Mouse (Mus musculus): Measurements from ENCODE around the gene Cyb5r3. TPM values are rescaled to one million over a fixed set of nuclear protein-coding genes. Genes with fewer than 3 reads are reported as not detected.
"Not testable (repeated sequence)": the region's sequence is repeated elsewhere in the genome, so short reads cannot be mapped to it uniquely, and the experiment has no call there.

Cyb5r3 gene
- polyA plus RNA-seq, 1 experiment from 2014 or later: 466 TPM

GRCm38 (mm10) chr15:83129530-83130231 lies 42.7 kb downstream of the Cyb5r3 start:
- no peaks in the 10 kb centered on the region for H3K27me3 ChIP-seq
- in situ Hi-C loops (cut with MboI; ENCODE audit: low pct_unique_long_range_greater_than_20kb): no loop called here
- no peak for ATAC-seq
- CTCF ChIA-PET: no interaction called here
- POLR2A ChIA-PET: no interaction called here
- DNase-seq (ENCODE audit: low read depth, low spot score): no peak
- no peak for TF ChIP-seq CTCF (IDR thresholded peaks at IDR 0.05)

GRCm38 (mm10) chr15:83127037-83127436 lies 45.4 kb downstream of the Cyb5r3 start:
- H3K27me3 ChIP-seq; DNase-seq (ENCODE audit: low read depth, low spot score); ATAC-seq; in situ Hi-C loops (cut with MboI; ENCODE audit: low pct_unique_long_range_greater_than_20kb): not testable (repeated sequence)
- POLR2A ChIA-PET: interaction anchor here (0.7 kb wide), 1 partner anchor 177 kb away, joined by 4 read pairs; no protein-coding TSS in a partner anchor
- CTCF ChIA-PET: interaction anchor here (1.3 kb wide), 1 partner anchor 9 kb away, joined by 5 read pairs; no protein-coding TSS in a partner anchor

DNA sequence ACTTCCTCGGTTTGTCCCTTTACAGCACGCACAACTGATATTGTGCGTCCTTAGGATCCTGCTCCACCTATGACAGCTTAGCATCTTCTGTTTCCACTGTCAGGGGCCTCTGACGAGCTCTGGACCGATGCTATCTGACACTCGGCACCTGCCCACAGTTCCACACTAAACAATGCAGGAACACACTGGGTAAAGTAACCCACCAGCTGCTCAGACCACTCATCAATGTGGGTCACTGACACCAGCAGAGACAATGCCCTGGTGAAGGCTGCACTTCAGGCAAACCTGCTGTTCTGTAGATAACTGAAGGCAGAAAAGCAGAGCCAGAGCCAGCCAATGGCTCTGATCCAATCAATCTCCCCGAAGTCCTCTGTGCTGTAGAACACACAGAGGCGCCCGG lies 45.8 kb downstream of the Cyb5r3 start:
- POLR2A ChIA-PET: interaction anchor here (0.7 kb wide), 1 partner anchor 178 kb away, joined by 4 read pairs; no protein-coding TSS in a partner anchor
- in situ Hi-C loops (cut with MboI; ENCODE audit: low pct_unique_long_range_greater_than_20kb): no loop called here
- ATAC-seq: no peak
- H3K27me3 ChIP-seq: no peaks in the 10 kb centered on the region
- CTCF ChIA-PET: interaction anchor here (1.3 kb wide), 1 partner anchor 9 kb away, joined by 5 read pairs; no protein-coding TSS in a partner anchor
- no peak for DNase-seq (ENCODE audit: low read depth, low spot score)
- TF ChIP-seq CTCF (IDR thresholded peaks at IDR 0.05): no peak

DNA sequence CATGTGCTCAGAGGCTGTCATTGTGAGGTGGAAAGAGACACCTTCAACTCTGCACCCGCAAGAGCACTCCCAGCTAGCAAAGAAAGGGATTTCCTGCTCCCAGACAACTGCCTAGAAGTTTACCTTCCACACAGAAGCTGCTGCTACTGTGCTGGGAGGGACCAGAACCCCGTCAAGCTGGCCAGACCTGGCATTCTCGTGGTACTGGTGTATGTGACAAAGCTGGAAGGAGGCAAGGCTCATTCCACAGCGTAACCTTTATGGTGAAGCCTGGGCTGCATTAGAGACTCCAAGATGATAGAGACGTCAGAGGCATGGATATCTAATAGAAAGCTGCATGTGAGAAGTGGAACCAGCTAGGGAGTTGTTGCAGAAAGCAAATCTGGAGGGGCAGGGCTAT lies 47.8 kb downstream of the Cyb5r3 start:
- in situ Hi-C loops (cut with MboI; ENCODE audit: low pct_unique_long_range_greater_than_20kb): no loop called here
- DNase-seq (ENCODE audit: low read depth, low spot score): no peak
- CTCF ChIA-PET: interaction anchor here (0.9 to 1.5 kb wide), 3 partner anchors 9 to 17 kb away, joined by 3 read pairs; no protein-coding TSS in a partner anchor

DNA sequence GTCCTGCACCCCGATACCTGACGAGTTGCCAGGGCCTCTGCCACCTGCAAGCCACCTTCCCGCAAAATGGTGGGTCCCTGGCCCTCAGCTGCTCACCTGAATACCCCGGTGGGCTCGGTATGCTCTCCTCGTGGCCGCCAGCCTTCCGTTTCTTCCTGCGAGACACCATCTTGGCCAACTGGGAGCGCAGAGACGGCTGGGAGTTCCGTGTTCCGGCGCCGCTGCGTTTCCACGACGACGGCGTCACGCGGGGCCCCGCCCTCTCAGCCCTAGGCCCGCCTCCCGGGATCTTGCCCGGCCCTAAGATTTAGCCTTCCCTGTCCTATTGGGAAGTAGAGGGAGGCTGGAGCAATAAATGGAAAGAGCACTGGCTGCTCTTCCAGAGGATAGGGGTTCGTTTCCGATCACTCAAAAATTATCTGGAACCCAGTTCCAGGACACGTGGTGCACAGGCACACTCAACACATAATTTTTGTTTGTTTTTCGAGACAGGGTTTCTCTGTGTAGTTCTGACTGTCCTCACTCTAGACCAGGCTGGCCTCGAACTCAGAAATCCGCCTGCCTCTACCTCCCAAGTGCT lies 49.7 kb downstream of the Cyb5r3 start, which contains the start of gene Rrp7a:
TSS of gene Rrp7a (minus strand) at position 236 of the 580 bp plus-strand sequence.
- in situ Hi-C loops (cut with MboI; ENCODE audit: low pct_unique_long_range_greater_than_20kb): no loop called here
- ChIA-PET POLR2A (interaction anchor here (0.9 to 1.1 kb wide), 2 partner anchors 17 to 49 kb away, joined by 3 to 4 read pairs; no protein-coding TSS in a partner anchor), CTCF (no interaction called here)
- no peak for TF ChIP-seq CTCF (IDR thresholded peaks at IDR 0.05)
- no peak for DNase-seq (ENCODE audit: low read depth, low spot score)
- H3K27me3 ChIP-seq: no peaks in the 10 kb centered on the region
- ATAC-seq: peak; percentile 93

More for the DNA sequence above, 47.8 kb downstream of the Cyb5r3 start:
- no peak for ATAC-seq
- TF ChIP-seq CTCF (IDR thresholded peaks at IDR 0.05): no peak
- H3K27me3 ChIP-seq: no peaks in the 10 kb centered on the region
- POLR2A ChIA-PET: interaction anchor here (1.0 to 1.3 kb wide), 2 partner anchors 10 to 15 kb away, joined by 4 read pairs; no protein-coding TSS in a partner anchor

- in situ Hi-C loops (cut with MboI; ENCODE audit: low pct_unique_long_range_greater_than_20kb): no loop called here
- peak; percentile 30 for ATAC-seq
- no peaks in the 10 kb centered on the region for H3K27me3 ChIP-seq
- DNase-seq (ENCODE audit: low read depth, low spot score): no peak
- CTCF ChIA-PET: no interaction called here
- POLR2A ChIA-PET: interaction anchor here (0.9 to 1.1 kb wide), 2 partner anchors 17 to 50 kb away, joined by 3 to 4 read pairs; no protein-coding TSS in a partner anchor
- TF ChIP-seq CTCF (IDR thresholded peaks at IDR 0.05): no peak
These were observed 50.5 kb downstream of the Cyb5r3 start for GRCm38 (mm10) chr15:83121709-83122565.

DNA sequence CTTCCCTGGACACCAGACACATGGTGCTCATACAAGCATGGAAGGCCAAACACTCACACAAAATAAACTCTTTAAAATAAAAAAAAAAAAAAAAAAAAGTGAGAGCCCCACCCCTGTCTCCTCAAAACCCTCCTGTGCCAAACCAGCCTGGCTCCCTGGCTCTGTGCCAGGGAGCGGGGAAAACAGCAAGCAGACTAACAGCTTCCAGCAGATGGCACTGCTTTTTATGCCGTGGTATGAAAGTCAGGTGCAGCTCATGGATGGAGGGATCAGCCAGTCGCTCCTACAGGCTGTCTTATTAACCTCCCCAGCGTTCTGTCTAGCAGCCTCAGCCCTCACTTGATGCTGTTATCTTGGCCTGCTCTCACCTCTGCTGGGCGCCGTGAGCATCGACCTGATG lies 54.0 kb downstream of the Cyb5r3 start:
- ChIA-PET POLR2A (interaction anchor here (0.6 to 0.7 kb wide), 4 partner anchors 15 to 796 kb away, joined by 3 to 6 read pairs (median 4); no protein-coding TSS in a partner anchor), CTCF (interaction anchor here (0.9 to 2.0 kb wide), 5 partner anchors 9 to 87 kb away, joined by 3 to 6 read pairs (median 4); no protein-coding TSS in a partner anchor)
- DNase-seq (ENCODE audit: low read depth, low spot score) (no peak), ATAC-seq (no peak)
- TF ChIP-seq CTCF (IDR thresholded peaks at IDR 0.05): no peak
- in situ Hi-C loops (cut with MboI; ENCODE audit: low pct_unique_long_range_greater_than_20kb): loop anchor here (5.0 to 10.0 kb wide), 2 partner anchors 84 to 314 kb away; no protein-coding TSS in a partner anchor
- no peaks in the 10 kb centered on the region for H3K27me3 ChIP-seq

DNA sequence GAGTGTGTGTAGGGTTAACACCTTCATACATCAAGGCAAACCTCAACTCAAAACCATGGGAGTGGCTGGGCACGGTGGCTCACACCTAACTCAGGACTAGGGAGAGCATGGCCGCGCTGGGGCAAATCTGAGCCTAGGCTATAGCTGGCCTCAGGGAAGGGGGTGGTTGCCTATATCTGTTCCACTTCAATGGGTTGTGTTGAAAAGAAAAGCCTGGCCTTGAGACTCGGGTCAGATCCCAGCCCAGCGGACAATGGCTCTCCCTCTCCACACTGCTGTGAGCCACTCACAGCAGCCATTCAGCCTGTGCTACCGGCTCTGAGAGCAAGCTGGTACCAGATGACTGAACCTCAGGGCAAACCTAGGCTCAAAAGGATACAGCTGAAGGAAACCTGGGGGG lies 57.3 kb downstream of the Cyb5r3 start:
- in situ Hi-C loops (cut with MboI; ENCODE audit: low pct_unique_long_range_greater_than_20kb): loop anchor here (5.0 to 10.0 kb wide), 2 partner anchors 87 to 310 kb away; no protein-coding TSS in a partner anchor
- H3K27me3 ChIP-seq: no peaks in the 10 kb centered on the region
- ATAC-seq: no peak
- POLR2A ChIA-PET: interaction anchor here (0.6 to 1.6 kb wide), 2 partner anchors 12 to 187 kb away, joined by 3 to 5 read pairs; no protein-coding TSS in a partner anchor
- DNase-seq (ENCODE audit: low read depth, low spot score): no peak
- TF ChIP-seq CTCF (IDR thresholded peaks at IDR 0.05): no peak
- CTCF ChIA-PET: interaction anchor here (1.0 kb wide), 1 partner anchor 12 kb away, joined by 3 read pairs; no protein-coding TSS in a partner anchor

GRCm38 (mm10) chr15:83114106-83114505 lies 58.3 kb downstream of the Cyb5r3 start:
- CTCF ChIA-PET: no interaction called here
- no peak for TF ChIP-seq CTCF (IDR thresholded peaks at IDR 0.05)

More at GRCm38 (mm10) chr15:83114106-83114505, 58.3 kb downstream of the Cyb5r3 start:
- in situ Hi-C loops (cut with MboI; ENCODE audit: low pct_unique_long_range_greater_than_20kb): loop anchor here (10.0 kb wide), 1 partner anchor 309 kb away; no protein-coding TSS in a partner anchor
- POLR2A ChIA-PET: interaction anchor here (1.6 kb wide), 1 partner anchor 11 kb away, joined by 5 read pairs; no protein-coding TSS in a partner anchor
- DNase-seq (ENCODE audit: low read depth, low spot score) (no peak), ATAC-seq (no peak)
- no peaks in the 10 kb centered on the region for H3K27me3 ChIP-seq
